Mouse (Mus musculus) ES-E14 (cell line): ENCODE measurements around the gene Kcnt1.

ENCODE experiments used
- CHD2 ChIP-seq: IDR thresholded peaks from 2 replicates; pipeline ENCODE4 v1.6.1; 2014; ENCODE audit warnings: mild to moderate bottlenecking, low read depth, low read length, inconsistent platforms
- HCFC1 ChIP-seq: IDR thresholded peaks from 2 replicates; pipeline ENCODE4 v1.6.1; 2012; ENCODE audit warnings: low read length, inconsistent platforms, borderline replicate concordance; ENCODE audit not compliant: insufficient read depth
- ZC3H11A ChIP-seq: IDR thresholded peaks from 2 replicates; pipeline ENCODE4 v1.6.1; 2012; ENCODE audit warnings: low read depth, mild to moderate bottlenecking, inconsistent platforms, low read length, borderline replicate concordance
- ZNF384 ChIP-seq: IDR thresholded peaks from 2 replicates; pipeline ENCODE4 v1.6.1; 2012; ENCODE audit warnings: low read depth, low read length, inconsistent platforms

DNA sequence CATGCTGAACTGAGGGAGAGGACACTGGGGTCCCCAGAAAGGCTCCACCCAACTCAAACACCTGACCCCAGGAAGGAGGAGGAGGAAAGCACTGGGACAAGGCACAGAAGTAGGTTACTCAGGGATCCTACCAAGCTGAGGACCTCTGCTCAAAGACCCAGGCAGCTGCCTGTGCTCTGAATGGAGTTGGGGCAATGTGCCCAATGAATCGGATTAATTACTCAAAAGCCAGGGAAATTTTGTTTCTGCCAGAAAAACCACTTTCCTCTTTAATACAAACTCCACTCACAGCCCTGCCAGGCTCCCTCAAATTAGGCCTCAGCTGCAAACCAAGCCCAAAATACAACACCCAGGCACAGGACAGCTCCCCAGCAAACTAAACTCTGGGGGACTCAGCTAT lies 20.8 kb upstream of the Kcnt1 start:
- no peak for TF ChIP-seq ZNF384
- TF ChIP-seq CHD2, result no peak
- no peak for TF ChIP-seq HCFC1
- TF ChIP-seq ZC3H11A, result no peak
